Mouse (Mus musculus) megakaryocyte, embryonic 14.5 days (primary cell): ENCODE results near the gene Ppp1r8.

Experiments
- FLI1 ChIP-seq: IDR thresholded peaks from 2 replicates; pipeline ENCODE4 v1.6.1; 2012; ENCODE audit warnings: low read length, inconsistent platforms, mixed read lengths
- GATA1 ChIP-seq: IDR thresholded peaks from 3 replicates; pipeline ENCODE4 v1.6.1; 2012; ENCODE audit warnings: mixed read lengths, low read length, inconsistent platforms, borderline replicate concordance

DNA sequence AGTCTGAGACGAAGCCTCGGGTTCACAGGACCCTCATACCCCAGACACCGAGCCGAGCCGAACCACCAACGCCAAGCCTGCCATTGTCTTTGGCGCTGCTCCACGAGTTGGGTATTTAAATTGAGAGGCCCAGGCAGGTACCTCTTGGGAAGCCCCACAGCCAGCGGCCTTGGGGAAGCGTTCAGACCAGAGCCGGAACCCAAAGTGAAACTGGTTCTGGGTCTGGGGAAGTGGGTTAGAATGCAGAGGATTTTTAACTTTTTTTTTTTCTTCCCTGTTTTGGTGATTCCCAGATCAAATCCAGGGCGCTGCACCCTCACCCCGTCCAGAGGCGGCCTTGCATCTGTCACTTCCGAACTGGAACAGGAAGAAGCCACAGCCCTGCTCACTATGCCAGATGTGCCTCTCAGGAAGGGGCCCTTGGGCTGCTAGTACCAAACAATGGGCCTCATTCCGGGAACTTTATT, 40.8 kb downstream of the Ppp1r8 start:
- TF ChIP-seq GATA1 = no peak
- no peak for TF ChIP-seq FLI1
